Mouse (Mus musculus) heart, adult 2 months (tissue): Measurements from ENCODE around the gene Slc22a20. TPM values are rescaled to one million over a fixed set of nuclear protein-coding genes. Genes with fewer than 3 reads are reported as not detected.

Experiments
- DNase-seq, 2 experiments: peaks; one replicate each; pipeline ENCODE4 v3.0.0; 2021
- H3K27ac ChIP-seq: fragments of 200-600 bp; 2 replicates; pipeline ENCODE4 v1.8.1; 2022
- H3K27me3 ChIP-seq: fragments of 200-500 bp; 2 replicates; pipeline ENCODE4 v1.6.1; 2012; ENCODE audit warnings: mild to moderate bottlenecking, low read length, inconsistent platforms, mixed read lengths; ENCODE audit not compliant: control insufficient read depth, insufficient read depth
- H3K36me3 ChIP-seq: fragments of 200-500 bp; 2 replicates; pipeline ENCODE4 v1.6.1; 2012; ENCODE audit warnings: low read length, inconsistent platforms; ENCODE audit not compliant: control insufficient read depth, insufficient read depth
- H3K4me1 ChIP-seq: fragments of 200-500 bp; 2 replicates; pipeline ENCODE4 v1.6.1; 2011; ENCODE audit warnings: low read length; ENCODE audit not compliant: control insufficient read depth, insufficient read depth
- H3K4me3 ChIP-seq: fragments of 200-600 bp; 2 replicates; pipeline ENCODE4 v1.8.1; 2022
- H3K79me2 ChIP-seq: fragments of 200-500 bp; replicated peaks from 2 replicates; pipeline ENCODE4 v1.6.1; 2012; ENCODE audit warnings: mild to moderate bottlenecking, inconsistent platforms, low read length, moderate library complexity, mixed read lengths; ENCODE audit not compliant: control insufficient read depth, insufficient read depth
- H3K9ac ChIP-seq: fragments of 200-500 bp; 2 replicates; pipeline ENCODE4 v1.6.1; 2012; ENCODE audit warnings: low read depth, mild to moderate bottlenecking, control low read depth, inconsistent platforms, low read length, mixed read lengths
- CTCF ChIP-seq: fragments of 200-600 bp; IDR thresholded peaks from 2 replicates; pipeline ENCODE4 v1.8.1; 2022; ENCODE audit warnings: antibody characterized with exemption, mild to moderate bottlenecking, moderate library complexity
- EP300 ChIP-seq: fragments of 200-500 bp; IDR thresholded peaks from 2 replicates; pipeline ENCODE4 v1.6.1; 2011; ENCODE audit warnings: low read depth, low read length, control low read depth; ENCODE audit not compliant: insufficient read depth
- POLR2A ChIP-seq: fragments of 200-500 bp; IDR thresholded peaks from 2 replicates; pipeline ENCODE4 v1.6.1; 2011; ENCODE audit warnings: mild to moderate bottlenecking, low read depth, low read length, control low read depth; ENCODE audit not compliant: insufficient read depth
- WGBS: fragments of 180-500 bp; shearing (Covaris S2); methylation state at CpG from one replicate; pipeline ENCODE4 v1.1.7; 2018; 5-methylcytosine and 5-hydroxymethylcytosine counted together
- intact Hi-C: fragments of 180-260 bp; cut with DNase I; formaldehyde crosslinking; loops from one replicate; pipeline ENCODE4 v1.15.1; 2025
- polyA plus RNA-seq: library from polyadenylated mRNA; depleted of rRNA; stranded (reverse); fragments of >200 nt; gene quantifications from 2 replicates; pipeline ENCODE4 v1.2.3, GENCODE M21; 2012
- total RNA-seq, 2 experiments: library from RNA; stranded (reverse); gene quantifications; 2 replicates each; pipeline ENCODE4 v1.2.3; 2021

The Slc22a20 gene
- total and polyA plus RNA-seq, 3 experiments, result not detected

- H3K27ac ChIP-seq, result peak overlapping the region; percentile 77
- no peak for DNase-seq
- TF ChIP-seq EP300 (no peak), CTCF (no peak), POLR2A (no peak)
- H3K79me2 ChIP-seq, result no peaks in the 10 kb centered on the region
- intact Hi-C loops, result loop anchor here (5.0 kb wide), 1 partner anchor 168 kb away; no protein-coding TSS in a partner anchor
- no peaks in the 10 kb centered on the region for H3K27me3 ChIP-seq
- 80% methylated on average over 10 of the region's 10 CpGs for WGBS
- H3K9ac ChIP-seq, result no peak overlapping the region
- no peaks in the 10 kb centered on the region for H3K36me3 ChIP-seq
- H3K4me1 ChIP-seq, result peaks cover 23% of the 10 kb centered on the region
- H3K4me3 ChIP-seq, result no peak overlapping the region
Observed at GRCm38 (mm10) chr19:5954936-5955335, 31.0 kb downstream of the Slc22a20 start.

DNA sequence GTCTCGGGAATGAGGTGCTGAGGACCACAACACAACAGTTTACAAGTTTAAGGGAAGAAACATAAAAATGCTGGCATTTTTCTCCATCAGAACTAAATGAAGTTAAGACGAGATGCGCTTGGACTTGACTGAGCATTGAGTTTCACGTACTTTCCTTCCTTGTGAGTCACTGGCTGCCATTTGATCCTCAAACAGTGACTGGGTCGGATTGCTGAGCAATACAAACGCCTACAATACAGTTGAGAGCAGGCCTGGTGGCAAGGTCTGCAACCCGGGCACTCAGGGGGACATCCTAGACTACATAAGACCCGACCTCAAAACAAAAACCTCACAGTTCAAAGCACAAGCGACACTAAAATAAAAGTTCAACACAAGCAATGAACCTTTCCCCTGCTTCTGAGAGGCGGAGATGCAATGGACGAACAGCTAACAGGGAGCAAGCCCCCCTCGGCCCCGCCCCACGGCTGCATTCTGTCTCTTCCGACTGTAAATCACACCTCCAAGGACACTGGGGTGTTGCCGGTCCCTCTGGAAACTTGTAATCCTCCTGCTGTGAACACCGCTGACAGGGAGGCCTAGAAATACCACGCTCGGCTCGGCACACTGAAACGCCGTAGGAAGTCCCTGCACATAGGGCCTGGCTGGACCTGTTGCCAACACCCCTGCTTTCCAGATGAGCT lies 31.8 kb downstream of the Slc22a20 start:
- Histone ChIP-seq H3K27ac (no peak overlapping the region; the same call in 1 of the 2 replicates), H3K36me3 (no peaks in the 10 kb centered on the region), H3K9ac (no peak overlapping the region), H3K4me3 (no peak overlapping the region), H3K4me1 (peaks cover 23% of the 10 kb centered on the region), H3K79me2 (no peaks in the 10 kb centered on the region), H3K27me3 (no peaks in the 10 kb centered on the region)
- no peak for DNase-seq
- no peak for TF ChIP-seq CTCF
- TF ChIP-seq EP300, result no peak
- TF ChIP-seq POLR2A, result no peak
- 89% methylated on average over 22 of the region's 22 CpGs for WGBS
- intact Hi-C loops, result no loop called here

GRCm38 (mm10) chr19:5953201-5953770 lies 32.7 kb downstream of the Slc22a20 start:
- TF ChIP-seq POLR2A (no peak), EP300 (no peak), CTCF (no peak)
- Histone ChIP-seq H3K36me3 (no peaks in the 10 kb centered on the region), H3K9ac (no peak overlapping the region), H3K4me1 (peaks cover 23% of the 10 kb centered on the region), H3K27me3 (no peaks in the 10 kb centered on the region), H3K27ac (peak overlapping the region; percentile 83), H3K79me2 (no peaks in the 10 kb centered on the region), H3K4me3 (no peak overlapping the region)
- intact Hi-C loops, result no loop called here
- WGBS, result 69% methylated on average over 19 of the region's 19 CpGs
- DNase-seq, result no peak

- Histone ChIP-seq H3K27ac (peak overlapping the region; percentile 83), H3K4me1 (peaks cover 23% of the 10 kb centered on the region), H3K36me3 (no peaks in the 10 kb centered on the region), H3K27me3 (no peaks in the 10 kb centered on the region), H3K9ac (peak overlapping the region; percentile 30), H3K79me2 (no peaks in the 10 kb centered on the region), H3K4me3 (peak overlapping the region; percentile 17)
- WGBS, result 19% methylated on average over 13 of the region's 13 CpGs
- intact Hi-C loops, result loop anchor here (1.0 kb wide), 1 partner anchor 12 kb away; no protein-coding TSS in a partner anchor
- peak; percentile 59 to 79 for DNase-seq
- TF ChIP-seq POLR2A (peak; percentile 58; the same call in 1 of the 2 replicates), EP300 (peak; percentile 84; the same call in 1 of the 2 replicates), CTCF (no peak)
Observed at GRCm38 (mm10) chr19:5952071-5952691, 33.8 kb downstream of the Slc22a20 start.

GRCm38 (mm10) chr19:5951631-5952030 lies 34.3 kb downstream of the Slc22a20 start:
- Histone ChIP-seq H3K79me2 (no peaks in the 10 kb centered on the region), H3K4me3 (peak overlapping the region; percentile 13), H3K27ac (peak overlapping the region; percentile 78), H3K9ac (peak overlapping the region; percentile 30), H3K27me3 (no peaks in the 10 kb centered on the region), H3K36me3 (no peaks in the 10 kb centered on the region), H3K4me1 (peaks cover 21% of the 10 kb centered on the region)
- TF ChIP-seq POLR2A, result no peak
- TF ChIP-seq EP300, result no peak
- no peak for TF ChIP-seq CTCF
- WGBS, result 30% methylated on average over 16 of the region's 16 CpGs
- DNase-seq, result no peak
- intact Hi-C loops, result loop anchor here (1.0 kb wide), 1 partner anchor 11 kb away; no protein-coding TSS in a partner anchor
